16 mouse cellular contexts compared by ENCODE assay signal in the genomic region with DNA sequence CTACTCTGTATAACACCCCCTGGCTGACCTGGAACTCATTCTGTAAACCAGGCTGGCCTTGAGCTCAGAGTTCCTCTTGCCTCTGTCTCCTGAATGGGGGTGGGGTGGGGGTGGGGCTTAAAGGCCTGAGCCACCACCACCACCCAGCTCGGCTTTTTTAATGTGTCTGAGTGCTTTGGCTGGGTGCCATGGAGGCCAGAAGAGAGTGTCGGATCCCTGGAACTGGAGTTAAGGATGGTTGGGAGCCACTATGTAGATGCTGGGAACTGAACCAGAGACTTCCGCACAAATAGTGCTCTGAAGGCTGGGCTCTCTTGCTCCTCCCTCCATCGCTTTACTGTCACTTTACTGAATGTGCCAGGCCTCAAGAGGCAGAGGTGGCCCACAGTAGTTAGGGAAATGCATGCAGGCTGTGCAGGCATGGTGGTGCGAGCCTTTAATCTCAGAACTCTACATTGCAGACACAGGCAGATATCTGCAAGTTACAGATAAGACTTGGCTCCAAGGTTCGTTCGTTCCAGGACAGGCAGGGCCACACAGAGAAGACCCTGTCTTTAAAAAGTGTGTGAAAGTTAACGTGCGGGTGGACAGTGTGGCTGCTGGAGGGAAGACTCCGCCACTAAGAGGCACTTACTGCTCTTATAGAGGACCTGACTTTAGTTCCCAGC. TPM values are rescaled to one million over a fixed set of nuclear protein-coding genes. Genes with fewer than 3 reads are reported as not detected.
DNase-seq lines count a peak whose midpoint lies in the region; ATAC-seq and TF ChIP-seq lines count a peak whose summit lies in the region.
"Had no signal": no experiment of that assay in that cellular context is flagged by ENCODE, and none has a peak within 500 bp of the region (broad histone marks: within the 10 kb centered on the region; RNA-seq: fewer than 3 reads in every experiment).

No protein-coding gene starts in this region.

- WGBS in intestine, embryonic 16.5 days: 64% methylated on average over 10 of the region's 10 CpGs
- 19% methylated on average over 10 of the region's 10 CpGs for WGBS in liver, embryonic 12.5 days (ENCODE audit: insufficient replicate concordance)

- H3K9me3 ChIP-seq in G1E (replicated peaks): no peaks in the 10 kb centered on the region
- H3K9me3 ChIP-seq in intestine, embryonic 16.5 days (ENCODE audit: control insufficient read depth, low read length): no peaks in the 10 kb centered on the region
- H3K9me3 ChIP-seq in liver, embryonic 12.5 days (replicated peaks): no peaks in the 10 kb centered on the region
- H3K9me3 ChIP-seq: forebrain, embryonic 13.5 days; hindbrain, embryonic 12.5 days; limb, embryonic 13.5 days; neural tube, embryonic 12.5 days had no signal

- H3K4me3 ChIP-seq in G1E (ENCODE audit: low read depth, low read length): peak overlapping the region; percentile 27; the same call in 1 of the 2 replicates
- no peak overlapping the region for H3K4me3 ChIP-seq in intestine, embryonic 16.5 days (ENCODE audit: low read length)
- H3K4me3 ChIP-seq in liver, embryonic 12.5 days: peak overlapping the region; percentile 26; the same call in 1 of the 2 replicates
- no peak overlapping the region for H3K4me3 ChIP-seq in left cerebral cortex, adult 2 months
- H3K4me3 ChIP-seq: forebrain, embryonic 13.5 days; hindbrain, embryonic 12.5 days; limb, embryonic 13.5 days; neural tube, embryonic 12.5 days had no signal

- H3K27me3 ChIP-seq in G1E (ENCODE audit: insufficient read depth, low read length): no peaks in the 10 kb centered on the region
- H3K27me3 ChIP-seq in intestine, embryonic 16.5 days (replicated peaks; ENCODE audit: control insufficient read depth, insufficient read depth, low read length): no peaks in the 10 kb centered on the region
- no peaks in the 10 kb centered on the region for H3K27me3 ChIP-seq in liver, embryonic 12.5 days (replicated peaks)
- H3K27me3 ChIP-seq: forebrain, embryonic 13.5 days; hindbrain, embryonic 12.5 days; limb, embryonic 13.5 days; neural tube, embryonic 12.5 days had no signal

- peak; percentile 3 for DNase-seq in gastrocnemius, postnatal 10 days
- no peak for DNase-seq in gastrocnemius, postnatal 25 days
- peak; percentile 32 for DNase-seq in G1E (ENCODE audit: low spot score)
- no peak for DNase-seq in thymus, adult 18-20 months
- no peak for DNase-seq in left cerebral cortex, adult 2 months (ENCODE audit: extremely low spot score in 1 of 2, low spot score in 2 of 2)
- no peak for DNase-seq in retina, embryonic 14.5 days (ENCODE audit: low spot score)
- DNase-seq: layer of hippocampus, adult 9-11 months had no signal

- peak; percentile 85 for ATAC-seq in G1E (ENCODE audit: extremely low read depth, insufficient number of reproducible peaks, low FRiP score, poor library complexity, severe bottlenecking)
- ATAC-seq in intestine, embryonic 16.5 days: peak; percentile 53
- peak; percentile 95 for ATAC-seq in liver, embryonic 12.5 days
- ATAC-seq: forebrain, embryonic 13.5 days had no signal

- H3K27ac ChIP-seq in intestine, embryonic 16.5 days (ENCODE audit: low read length): no peak overlapping the region
- H3K27ac ChIP-seq in liver, embryonic 12.5 days: peak overlapping the region; percentile 95
- H3K27ac ChIP-seq in left cerebral cortex, adult 2 months: no peak overlapping the region
- H3K27ac ChIP-seq: forebrain, embryonic 13.5 days; hindbrain, embryonic 12.5 days; limb, embryonic 13.5 days; neural tube, embryonic 12.5 days had no signal

- H3K9ac ChIP-seq in intestine, embryonic 16.5 days (ENCODE audit: low read depth, low read length): no peak overlapping the region
- peak overlapping the region; percentile 56 for H3K9ac ChIP-seq in liver, embryonic 12.5 days
- H3K9ac ChIP-seq: forebrain, embryonic 13.5 days; hindbrain, embryonic 12.5 days; limb, embryonic 13.5 days; neural tube, embryonic 12.5 days had no signal

- intact Hi-C loops in left cerebral cortex, adult 2 months (cut with DNase I): no loop called here

- TF ChIP-seq CTCF in G1E (IDR thresholded peaks at IDR 0.05; ENCODE audit: low read depth, low read length): no peak
- no peak for TF ChIP-seq CTCF in left cerebral cortex, adult 2 months (IDR thresholded peaks at IDR 0.05)

- H3K4me1 ChIP-seq in G1E (ENCODE audit: insufficient read depth, low read depth, low read length): peaks cover 36% of the 10 kb centered on the region
- no peaks in the 10 kb centered on the region for H3K4me1 ChIP-seq in intestine, embryonic 16.5 days (ENCODE audit: control insufficient read depth, insufficient read depth, low read length)
- peaks cover 30% of the 10 kb centered on the region for H3K4me1 ChIP-seq in liver, embryonic 12.5 days
- H3K4me1 ChIP-seq: forebrain, embryonic 13.5 days; hindbrain, embryonic 12.5 days; limb, embryonic 13.5 days; neural tube, embryonic 12.5 days had no signal

- H3K4me2 ChIP-seq in intestine, embryonic 16.5 days (ENCODE audit: low read depth, low read length): no peak overlapping the region
- H3K4me2 ChIP-seq in liver, embryonic 12.5 days: peak overlapping the region; percentile 65
- H3K4me2 ChIP-seq: forebrain, embryonic 13.5 days; hindbrain, embryonic 12.5 days; limb, embryonic 13.5 days; midbrain, embryonic 11.5 days; neural tube, embryonic 12.5 days had no signal

- no peaks in the 10 kb centered on the region for H3K36me3 ChIP-seq in G1E (replicated peaks)
- H3K36me3 ChIP-seq in intestine, embryonic 16.5 days (ENCODE audit: control insufficient read depth, insufficient read depth, low read length): no peaks in the 10 kb centered on the region
- H3K36me3 ChIP-seq in liver, embryonic 12.5 days: no peaks in the 10 kb centered on the region
- H3K36me3 ChIP-seq: hindbrain, embryonic 12.5 days; limb, embryonic 13.5 days; neural tube, embryonic 12.5 days had no signal

RNA-seq across cellular contexts. Expression of gene Gata1, which starts 15.3 kb away (rescaled TPM):
- total RNA-seq in gastrocnemius, postnatal 10 days (2021): under 1 TPM; 0.12 to 0.41 TPM
- not detected for total RNA-seq in gastrocnemius, postnatal 25 days (2021)
- total RNA-seq in G1E (2014; fragmentation: Nextera tagmentation) (93.3 and 105 TPM in 2 replicates), G1E (2017) (38.1 and 41.0 TPM in 2 replicates)
- polyA plus RNA-seq in G1E (2012): 46.2 and 48.8 TPM in 2 replicates
- 0.93 and 2.5 TPM in 2 replicates for polyA plus RNA-seq in intestine, embryonic 16.5 days (2015; fragmentation: Nextera tagmentation; extraction: Ambion mirVana)
- 148 and 156 TPM in 2 replicates for polyA plus RNA-seq in liver, embryonic 12.5 days (2016; fragmentation: Nextera tagmentation; extraction: Ambion mirVana)
- total RNA-seq in left cerebral cortex, adult 2 months (2021): not detected

RNA-seq across cellular contexts. Expression of gene Glod5, which starts 25.1 kb away (rescaled TPM):
- total RNA-seq in gastrocnemius, postnatal 10 days (2021): not detected
- total RNA-seq in gastrocnemius, postnatal 25 days (2021): not detected
- not detected in 2 replicates for total RNA-seq in G1E (2014; fragmentation: Nextera tagmentation)
- total RNA-seq in G1E (2017): not detected in 2 replicates
- polyA plus RNA-seq in G1E (2012): not detected in 2 replicates
- 8.8 and 12.7 TPM in 2 replicates for polyA plus RNA-seq in intestine, embryonic 16.5 days (2015; fragmentation: Nextera tagmentation; extraction: Ambion mirVana)
- polyA plus RNA-seq in liver, embryonic 12.5 days (2016; fragmentation: Nextera tagmentation; extraction: Ambion mirVana): 0.25 TPM in 1 of 2 replicates, not detected in the other
- under 1 TPM; 0.75 to 0.94 TPM for total RNA-seq in left cerebral cortex, adult 2 months (2021)
- total RNA-seq: granulocyte monocyte progenitor cell, adult 5-6 weeks had no signal
- polyA plus RNA-seq: forebrain, embryonic 13.5 days; hindbrain, embryonic 12.5 days; limb, embryonic 13.5 days; midbrain, embryonic 11.5 days; neural tube, embryonic 12.5 days; thymus, postnatal 0 days had no signal

RNA-seq across cellular contexts. Expression of gene Hdac6, which starts 45.5 kb away (rescaled TPM):
- total RNA-seq in gastrocnemius, postnatal 10 days (2021): 1 to 10 TPM; 6.4 to 8.0 TPM
- total RNA-seq in gastrocnemius, postnatal 25 days (2021): 1 to 10 TPM; 3.9 to 5.0 TPM
- total RNA-seq in G1E (2014; fragmentation: Nextera tagmentation) (14.5 and 17.2 TPM in 2 replicates), G1E (2017) (5.5 and 8.9 TPM in 2 replicates)
- 6.0 and 6.5 TPM in 2 replicates for polyA plus RNA-seq in G1E (2012)
- 16.8 and 17.3 TPM in 2 replicates for polyA plus RNA-seq in intestine, embryonic 16.5 days (2015; fragmentation: Nextera tagmentation; extraction: Ambion mirVana)
- 15.4 and 15.8 TPM in 2 replicates for polyA plus RNA-seq in liver, embryonic 12.5 days (2016; fragmentation: Nextera tagmentation; extraction: Ambion mirVana)
- 10 to 100 TPM; 50.3 to 52.7 TPM for total RNA-seq in left cerebral cortex, adult 2 months (2021)

Comparison
In these comparisons a context has a peak if more than half of its experiments do, and no peak if none do; other contexts are left out.
1. DNase-seq: peak in gastrocnemius, postnatal 10 days (single experiment) and G1E (single experiment); none in gastrocnemius, postnatal 25 days (single experiment), thymus, adult 18-20 months (0 of 2), left cerebral cortex, adult 2 months (0 of 2) and retina, embryonic 14.5 days (single experiment).
2. H3K4me3 ChIP-seq: peak in G1E (single experiment) and liver, embryonic 12.5 days (single experiment); none in intestine, embryonic 16.5 days (single experiment) and left cerebral cortex, adult 2 months (single experiment).
3. RNA of gene Gata1, which starts 15.3 kb away (total RNA-seq): 38.1 to 105 TPM in G1E; 0.12 to 0.41 TPM in gastrocnemius, postnatal 10 days, not detected in gastrocnemius, postnatal 25 days and not detected in left cerebral cortex, adult 2 months; every median in the first group is over 10 times any median in the second.
4. Peak in every context shown above with its lines, with median percentiles within 50 percentile points of each other: ATAC-seq.